Mouse (Mus musculus): Measurements from ENCODE around the gene Dnajc19.

GRCm38 (mm10) chr3:34115806-34116205, 34.7 kb upstream of the Dnajc19 start:
- TF ChIP-seq CTCF (IDR thresholded peaks at IDR 0.05; ENCODE audit: low read depth, low read length) (no peak), POLR2A (IDR thresholded peaks at IDR 0.05; ENCODE audit: borderline replicate concordance, low read depth, low read length) (no peak)

Data from bone marrow macrophage, adult 2 months (primary cell).